Mouse (Mus musculus): Measurements from ENCODE around the gene Ing2. TPM values are rescaled to one million over a fixed set of nuclear protein-coding genes. Genes with fewer than 3 reads are reported as not detected.

The Ing2 gene
- polyA plus RNA-seq, 1 experiment from 2014 or later: 15.7 TPM

GRCm38 (mm10) chr8:47650853-47651252 lies 24.5 kb downstream of the Ing2 start:
- ATAC-seq (ENCODE audit: insufficient number of reproducible peaks, insufficient read depth, low FRiP score, low TSS enrichment, low read depth): no peak
- 72% methylated on average over 4 of the region's 4 CpGs for WGBS
- no peaks in the 10 kb centered on the region for H3K36me3 ChIP-seq
- no peak overlapping the region for H3K4me3 ChIP-seq (replicated peaks)
- no peak overlapping the region for H3K9ac ChIP-seq (replicated peaks)
- no peak overlapping the region for H3K27ac ChIP-seq
- H3K4me1 ChIP-seq (replicated peaks): no peaks in the 10 kb centered on the region
- 0 out of 2 replicates have a peak, but pooled peaks cover 8% of the 10 kb centered on the region for H3K9me3 ChIP-seq
- no peak overlapping the region for H3K4me2 ChIP-seq
- H3K27me3 ChIP-seq: no peaks in the 10 kb centered on the region

- ATAC-seq (ENCODE audit: insufficient number of reproducible peaks, insufficient read depth, low FRiP score, low TSS enrichment, low read depth): no peak
- H3K27ac ChIP-seq: no peak overlapping the region
- no peaks in the 10 kb centered on the region for H3K36me3 ChIP-seq
- H3K4me1 ChIP-seq (replicated peaks): no peaks in the 10 kb centered on the region
- H3K4me3 ChIP-seq (replicated peaks): no peak overlapping the region
- H3K9me3 ChIP-seq: 0 out of 2 replicates have a peak, but pooled peaks cover 8% of the 10 kb centered on the region
- no peak overlapping the region for H3K4me2 ChIP-seq
- no peaks in the 10 kb centered on the region for H3K27me3 ChIP-seq
- no peak overlapping the region for H3K9ac ChIP-seq (replicated peaks)
- WGBS: 85% methylated on average over 9 of the region's 9 CpGs
Observed at GRCm38 (mm10) chr8:47649551-47649950, 25.8 kb downstream of the Ing2 start.

GRCm38 (mm10) chr8:47642514-47643064 lies 32.8 kb downstream of the Ing2 start:
- ATAC-seq (ENCODE audit: insufficient number of reproducible peaks, insufficient read depth, low FRiP score, low TSS enrichment, low read depth): no peak
- no peaks in the 10 kb centered on the region for H3K27me3 ChIP-seq
- 38% methylated on average over 9 of the region's 9 CpGs for WGBS
- no peak overlapping the region for H3K4me3 ChIP-seq (replicated peaks)
- H3K4me2 ChIP-seq: no peak overlapping the region
- no peaks in the 10 kb centered on the region for H3K36me3 ChIP-seq
- H3K9me3 ChIP-seq: peaks cover 18% of the 10 kb centered on the region; the same call in 1 of the 2 replicates
- H3K9ac ChIP-seq (replicated peaks): no peak overlapping the region
- no peak overlapping the region for H3K27ac ChIP-seq
- H3K4me1 ChIP-seq (replicated peaks): no peaks in the 10 kb centered on the region; the same call in 1 of the 2 replicates

- WGBS: 57% methylated on average over 4 of the region's 4 CpGs
- H3K9me3 ChIP-seq: peaks cover 6% of the 10 kb centered on the region; the same call in 1 of the 2 replicates
- no peak overlapping the region for H3K4me2 ChIP-seq
- no peak overlapping the region for H3K27ac ChIP-seq
- no peaks in the 10 kb centered on the region for H3K27me3 ChIP-seq
- H3K4me1 ChIP-seq (replicated peaks): no peaks in the 10 kb centered on the region; the same call in 1 of the 2 replicates
- H3K4me3 ChIP-seq (replicated peaks): no peak overlapping the region
- no peaks in the 10 kb centered on the region for H3K36me3 ChIP-seq
- no peak overlapping the region for H3K9ac ChIP-seq (replicated peaks)
- no peak for ATAC-seq (ENCODE audit: insufficient number of reproducible peaks, insufficient read depth, low FRiP score, low TSS enrichment, low read depth)
Observed at GRCm38 (mm10) chr8:47637152-47637551, 38.2 kb downstream of the Ing2 start.

- 0 out of 2 replicates have a peak, but pooled peaks cover 4% of the 10 kb centered on the region for H3K9me3 ChIP-seq
- ATAC-seq (ENCODE audit: insufficient number of reproducible peaks, insufficient read depth, low FRiP score, low TSS enrichment, low read depth): no peak
- no peak overlapping the region for H3K4me3 ChIP-seq (replicated peaks)
- no peaks in the 10 kb centered on the region for H3K36me3 ChIP-seq
- no peaks in the 10 kb centered on the region; the same call in 1 of the 2 replicates for H3K4me1 ChIP-seq (replicated peaks)
- no peak overlapping the region for H3K4me2 ChIP-seq
- H3K9ac ChIP-seq (replicated peaks): no peak overlapping the region
- no peaks in the 10 kb centered on the region for H3K27me3 ChIP-seq
- no peak overlapping the region for H3K27ac ChIP-seq
- WGBS: 63% methylated on average over 3 of the region's 3 CpGs
Observed at GRCm38 (mm10) chr8:47636032-47636431, 39.3 kb downstream of the Ing2 start.

- H3K9ac ChIP-seq (replicated peaks): no peak overlapping the region
- no peak overlapping the region for H3K27ac ChIP-seq
- H3K4me2 ChIP-seq: no peak overlapping the region
- H3K36me3 ChIP-seq: no peaks in the 10 kb centered on the region
- 0 out of 2 replicates have a peak, but pooled peaks cover 4% of the 10 kb centered on the region for H3K9me3 ChIP-seq
- H3K4me3 ChIP-seq (replicated peaks): no peak overlapping the region
- no peaks in the 10 kb centered on the region for H3K27me3 ChIP-seq
- ATAC-seq (ENCODE audit: insufficient number of reproducible peaks, insufficient read depth, low FRiP score, low TSS enrichment, low read depth): no peak
- WGBS: 56% methylated on average over 10 of the region's 10 CpGs
- H3K4me1 ChIP-seq (replicated peaks): no peaks in the 10 kb centered on the region; the same call in 1 of the 2 replicates
Observed at GRCm38 (mm10) chr8:47634791-47635341, 40.5 kb downstream of the Ing2 start.

GRCm38 (mm10) chr8:47621144-47621543 lies 54.2 kb downstream of the Ing2 start:
- no peaks in the 10 kb centered on the region for H3K36me3 ChIP-seq
- H3K4me2 ChIP-seq: no peak overlapping the region
- H3K27me3 ChIP-seq: no peaks in the 10 kb centered on the region
- H3K4me3 ChIP-seq (replicated peaks): no peak overlapping the region
- 89% methylated on average over 1 of the region's 1 CpGs for WGBS
- 0 out of 2 replicates have a peak, but pooled peaks cover 7% of the 10 kb centered on the region for H3K9me3 ChIP-seq
- H3K4me1 ChIP-seq (replicated peaks): no peaks in the 10 kb centered on the region
- H3K27ac ChIP-seq: no peak overlapping the region
- no peak for ATAC-seq (ENCODE audit: insufficient number of reproducible peaks, insufficient read depth, low FRiP score, low TSS enrichment, low read depth)
- no peak overlapping the region for H3K9ac ChIP-seq (replicated peaks)

Other genes with a start within 250 kb of the Ing2 start
- gene Stox2, start 229.2 kb downstream of the Ing2 start, polyA plus RNA-seq (2016; fragmentation: Nextera tagmentation; extraction: Ambion mirVana): 24.5 and 25.0 TPM in 2 replicates
- gene Trappc11, start 142.1 kb downstream of the Ing2 start, polyA plus RNA-seq (2016; fragmentation: Nextera tagmentation; extraction: Ambion mirVana): 41.4 and 41.6 TPM in 2 replicates
- 45.8 and 49.8 TPM in 2 replicates for gene Rwdd4a, start 141.9 kb downstream of the Ing2 start, polyA plus RNA-seq (2016; fragmentation: Nextera tagmentation; extraction: Ambion mirVana)
- gene Cdkn2aip, start 38.4 kb upstream of the Ing2 start, polyA plus RNA-seq (2016; fragmentation: Nextera tagmentation; extraction: Ambion mirVana): 32.4 and 34.6 TPM in 2 replicates
- gene Cldn24, start 146.6 kb upstream of the Ing2 start, polyA plus RNA-seq (2016; fragmentation: Nextera tagmentation; extraction: Ambion mirVana): not detected in 2 replicates
- not detected in 2 replicates for gene Cldn22, start 148.9 kb upstream of the Ing2 start, polyA plus RNA-seq (2016; fragmentation: Nextera tagmentation; extraction: Ambion mirVana)

Measured in limb, embryonic 12.5 days (tissue).